Mouse (Mus musculus): ENCODE results near the gene Cdkn1b.

DNA sequence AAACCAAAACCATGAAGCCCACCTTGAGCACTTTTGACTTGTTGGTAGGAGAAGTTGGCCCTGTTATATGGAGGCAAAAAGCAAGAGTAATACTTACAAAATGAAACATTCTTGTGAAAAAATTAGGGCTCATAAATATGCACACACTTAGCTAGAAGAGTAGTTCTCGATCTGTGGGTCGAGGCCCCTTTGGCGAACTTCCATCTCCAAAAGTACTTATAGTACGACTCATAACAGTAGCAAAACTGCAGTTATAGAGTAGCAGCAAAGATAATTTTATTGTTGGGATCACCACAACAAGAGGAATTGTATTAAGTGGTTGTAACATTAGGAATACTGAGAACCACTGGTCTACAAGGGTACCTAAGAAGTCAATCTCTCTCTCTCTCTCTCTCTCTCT lies 19.6 kb downstream of the Cdkn1b start:
- TF ChIP-seq CTCF (IDR thresholded peaks at IDR 0.05; ENCODE audit: borderline replicate concordance, insufficient read depth, low read depth, low read length) (no peak), POLR2A (IDR thresholded peaks at IDR 0.05; ENCODE audit: borderline replicate concordance, insufficient read depth, low read length) (no peak)
